8 mouse cellular contexts compared by ENCODE assay signal in genomic region chr3:101379789-101380188, GRCm38 (mm10). TPM values are rescaled to one million over a fixed set of nuclear protein-coding genes. Genes with fewer than 3 reads are reported as not detected.
DNase-seq lines count a peak whose midpoint lies in the region; ATAC-seq lines count a peak whose summit lies in the region.

No protein-coding gene starts in this region.

- peaks cover 61% of the 10 kb centered on the region for H3K4me1 ChIP-seq in forebrain, embryonic 16.5 days (replicated peaks; ENCODE audit: control insufficient read depth, insufficient read depth, low read length)
- peaks cover 76% of the 10 kb centered on the region for H3K4me1 ChIP-seq in hindbrain, embryonic 10.5 days (replicated peaks)
- peaks cover 83% of the 10 kb centered on the region for H3K4me1 ChIP-seq in limb, embryonic 10.5 days

- DNase-seq in right cerebral cortex, adult 18-20 months, result peak; percentile 85
- no peak for DNase-seq in right cerebral cortex, postnatal 4 days
- no peak for DNase-seq in hindbrain, embryonic 10.5 days (ENCODE audit: low spot score)
- DNase-seq in limb, embryonic 10.5 days (ENCODE audit: low spot score), result no peak
- peak; percentile 82 to 87 for DNase-seq in right cerebral cortex, adult 2 months (ENCODE audit: low spot score in 2 of 2)
- no peak for DNase-seq in c-Kit-positive CD71-positive TER-119-positive erythroid progenitor cells, embryonic 14.5 days (ENCODE audit: low spot score)
- DNase-seq in retina, embryonic 14.5 days (ENCODE audit: low spot score), result no peak

- H3K36me3 ChIP-seq in forebrain, embryonic 16.5 days (ENCODE audit: control insufficient read depth, insufficient read depth), result no peaks in the 10 kb centered on the region
- H3K36me3 ChIP-seq in hindbrain, embryonic 10.5 days, result no peaks in the 10 kb centered on the region
- peaks cover 26% of the 10 kb centered on the region for H3K36me3 ChIP-seq in limb, embryonic 10.5 days

- no peaks in the 10 kb centered on the region for H3K9me3 ChIP-seq in forebrain, embryonic 16.5 days (ENCODE audit: control insufficient read depth, low read length)
- H3K9me3 ChIP-seq in hindbrain, embryonic 10.5 days, result no peaks in the 10 kb centered on the region
- H3K9me3 ChIP-seq in limb, embryonic 10.5 days (replicated peaks), result no peaks in the 10 kb centered on the region

- ATAC-seq in forebrain, embryonic 16.5 days, result peak; percentile 48

- 19% methylated on average over 4 of the region's 4 CpGs for WGBS in forebrain, embryonic 16.5 days
- 32% methylated on average over 4 of the region's 4 CpGs for WGBS in hindbrain, embryonic 10.5 days
- WGBS in limb, embryonic 10.5 days, result 16% methylated on average over 4 of the region's 4 CpGs

- no peak overlapping the region for H3K27ac ChIP-seq in forebrain, embryonic 16.5 days (ENCODE audit: low read length)
- H3K27ac ChIP-seq in hindbrain, embryonic 10.5 days, result peak overlapping the region; percentile 71
- peak overlapping the region; percentile 77 for H3K27ac ChIP-seq in limb, embryonic 10.5 days

- H3K4me2 ChIP-seq in forebrain, embryonic 16.5 days (ENCODE audit: low read length), result peak overlapping the region; percentile 84

- H3K4me3 ChIP-seq in forebrain, embryonic 16.5 days (replicated peaks; ENCODE audit: low read length), result peak overlapping the region; percentile 82
- H3K4me3 ChIP-seq in hindbrain, embryonic 10.5 days, result peak overlapping the region; percentile 91
- H3K4me3 ChIP-seq in limb, embryonic 10.5 days, result peak overlapping the region; percentile 91

- H3K9ac ChIP-seq in forebrain, embryonic 16.5 days (replicated peaks; ENCODE audit: low read depth, low read length), result peak overlapping the region; percentile 37

- H3K27me3 ChIP-seq in forebrain, embryonic 16.5 days (replicated peaks; ENCODE audit: control insufficient read depth, insufficient read depth, low read length), result no peaks in the 10 kb centered on the region
- peaks cover 15% of the 10 kb centered on the region for H3K27me3 ChIP-seq in hindbrain, embryonic 10.5 days (ENCODE audit: insufficient read depth, poor library complexity, severe bottlenecking)
- H3K27me3 ChIP-seq in limb, embryonic 10.5 days (ENCODE audit: low read depth, poor library complexity, severe bottlenecking), result no peaks in the 10 kb centered on the region

RNA-seq across cellular contexts. Expression of gene Igsf3, which starts 2.9 kb away (rescaled TPM):
- 98.6 and 100 TPM in 2 replicates for polyA plus RNA-seq in forebrain, embryonic 16.5 days (2015; fragmentation: Nextera tagmentation; extraction: Ambion mirVana)
- polyA plus RNA-seq in hindbrain, embryonic 10.5 days (2016; fragmentation: Nextera tagmentation; extraction: Ambion mirVana), result 29.9 and 37.4 TPM in 2 replicates
- 59.9 and 84.9 TPM in 2 replicates for polyA plus RNA-seq in limb, embryonic 10.5 days (2016; fragmentation: Nextera tagmentation; extraction: Ambion mirVana)

Comparison
In these comparisons a context has a peak if more than half of its experiments do, and no peak if none do; other contexts are left out.
1. DNase-seq: peak in right cerebral cortex, adult 18-20 months (single experiment) and right cerebral cortex, adult 2 months (2 of 2); none in right cerebral cortex, postnatal 4 days (single experiment), hindbrain, embryonic 10.5 days (single experiment), limb, embryonic 10.5 days (single experiment), c-Kit-positive CD71-positive TER-119-positive erythroid progenitor cells, embryonic 14.5 days (single experiment) and retina, embryonic 14.5 days (single experiment).
2. Peak in every context shown above with its lines, with median percentiles within 50 percentile points of each other: H3K4me3 ChIP-seq.